Mouse (Mus musculus): ENCODE results near the gene Hoxd9. TPM values are rescaled to one million over a fixed set of nuclear protein-coding genes. Genes with fewer than 3 reads are reported as not detected.

Gene Hoxd9
- total RNA-seq, 2 experiments from 2014 or later = 12.6 to 16.1 TPM

Small RNA genes within 50 kb of the gene (microRNA-seq; reads per million reads assigned to microRNA genes)
- gene Gm44463 (0 reads per million in 2 experiments), gene Mir10b (5,953 to 12,915 reads per million in 2 experiments)

Other genes starting within 250 kb of the Hoxd9 start
- 10 to 100 TPM; 62.4 to 66.0 TPM for gene Lnpk, start 118.3 kb upstream of the Hoxd9 start, total RNA-seq (2021)
- gene Evx2, start 38.2 kb upstream of the Hoxd9 start, total RNA-seq (2021) = under 1 TPM in 1 of 2 experiments, not detected in 1; 0.07 TPM
- gene Hoxd13, start 29.4 kb upstream of the Hoxd9 start, total RNA-seq (2021) = not detected
- not detected for gene Hoxd12, start 22.7 kb upstream of the Hoxd9 start, total RNA-seq (2021)
- gene Hoxd11, start 18.2 kb upstream of the Hoxd9 start, total RNA-seq (2021) = under 1 TPM; 0.23 to 0.56 TPM
- gene Hoxd10, start 5.8 kb upstream of the Hoxd9 start, total RNA-seq (2021) = 1 to 10 TPM; 3.9 to 4.5 TPM
- 10 to 100 TPM; 38.3 to 46.1 TPM for gene Hoxd8, start 6.9 kb downstream of the Hoxd9 start, total RNA-seq (2021)
- gene Hoxd3, start 14.2 kb downstream of the Hoxd9 start, total RNA-seq (2021) = under 1 TPM in 1 of 2 experiments, not detected in 1; 0.26 TPM
- gene Hoxd4, start 14.2 kb downstream of the Hoxd9 start, total RNA-seq (2021) = 1 to 10 TPM; 2.1 to 4.8 TPM
- gene Gm28230, start 29.0 kb downstream of the Hoxd9 start, total RNA-seq (2021) = under 1 TPM; 0.21 to 0.43 TPM
- gene Hoxd1, start 65.3 kb downstream of the Hoxd9 start, total RNA-seq (2021) = not detected
- 10 to 100 TPM; 49.5 to 51.0 TPM for gene Mtx2, start 128.1 kb downstream of the Hoxd9 start, total RNA-seq (2021)

Data from gastrocnemius, postnatal 10 days (tissue).